Mouse (Mus musculus) brain, embryonic 18.5 days (tissue): Measurements from ENCODE around the gene Zfp943.
"Not testable (repeated sequence)": the region's sequence is repeated elsewhere in the genome, so short reads cannot be mapped to it uniquely, and the experiment has no call there.

Source experiments
- DNase-seq: peaks from one replicate; pipeline ENCODE4 v3.0.0-alpha.2; 2012; ENCODE audit warnings: low read depth, low spot score

Zfp943 gene

GRCm38 (mm10) chr17:21962107-21962907 lies at the start of gene Zfp943, which contains the start of gene Zfp942:
Gene Zfp943, plus strand, starts transcription at chr17:21962552.
Gene Zfp942, minus strand, starts transcription at chr17:21962464.
- DNase-seq = peak; percentile 47

DNA sequence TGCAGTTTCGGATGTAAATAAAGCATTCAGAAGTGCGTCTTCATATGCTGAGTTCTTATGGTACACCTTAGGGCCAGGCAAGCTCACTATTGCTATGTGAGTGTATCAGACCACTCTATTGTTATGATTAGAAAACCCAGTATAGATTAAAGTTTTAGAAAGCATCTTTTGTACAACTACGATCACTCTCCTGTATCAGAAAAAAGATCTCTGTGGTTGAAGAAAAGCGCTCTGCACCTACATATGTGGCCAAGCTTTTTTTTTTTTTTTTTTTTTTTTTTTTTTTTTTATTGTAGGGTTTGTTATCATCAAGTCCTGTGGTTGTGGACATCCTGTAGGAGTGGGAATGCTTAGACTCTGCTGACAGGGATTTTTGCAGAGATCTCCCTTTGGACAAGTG lies 950 bp downstream of the Zfp943 start:
- no peak for DNase-seq

DNA sequence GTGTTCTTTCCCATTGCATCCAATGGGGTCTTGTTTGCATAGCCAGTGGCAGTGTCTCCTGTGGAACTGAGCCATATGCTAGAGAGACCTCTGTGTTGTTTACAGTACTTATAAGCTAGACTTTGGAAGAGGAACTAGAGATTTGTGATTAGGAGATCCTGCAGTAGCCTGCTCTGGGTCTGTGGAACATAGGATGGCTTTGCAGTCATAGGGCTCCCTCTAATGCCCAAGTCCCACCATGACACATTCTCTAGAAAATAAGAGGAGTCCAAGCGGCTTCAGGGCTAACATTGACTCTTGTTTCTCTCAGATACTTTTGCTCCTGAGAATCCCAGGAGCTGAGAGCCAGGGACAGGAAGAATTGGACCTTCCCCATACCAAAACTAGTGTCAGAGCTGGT lies 73.2 kb downstream of the Zfp943 start:
- not testable (repeated sequence) for DNase-seq

DNA sequence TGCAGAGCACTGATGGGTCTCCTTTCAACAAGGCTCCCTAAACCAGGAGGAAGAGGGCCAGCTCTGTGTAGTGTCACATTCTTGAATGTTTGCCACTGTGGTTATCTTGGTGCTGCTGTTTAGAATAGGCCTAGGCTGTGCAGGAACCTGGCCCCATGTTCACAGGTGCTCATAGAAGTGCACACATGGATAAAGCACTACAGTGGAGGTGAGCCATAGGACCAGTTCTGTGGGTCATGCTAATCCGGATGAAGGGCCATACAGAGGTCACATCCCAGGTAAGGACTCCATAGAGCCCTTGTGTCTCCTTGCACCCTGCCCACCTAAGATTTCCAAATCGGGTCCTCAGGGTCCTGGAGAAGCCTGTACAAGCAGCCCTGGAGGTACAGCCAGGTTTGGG lies 87.1 kb downstream of the Zfp943 start:
- no peak for DNase-seq

- DNase-seq = no peak
Measured at GRCm38 (mm10) chr17:22053211-22053610, 90.9 kb downstream of the Zfp943 start.

DNA sequence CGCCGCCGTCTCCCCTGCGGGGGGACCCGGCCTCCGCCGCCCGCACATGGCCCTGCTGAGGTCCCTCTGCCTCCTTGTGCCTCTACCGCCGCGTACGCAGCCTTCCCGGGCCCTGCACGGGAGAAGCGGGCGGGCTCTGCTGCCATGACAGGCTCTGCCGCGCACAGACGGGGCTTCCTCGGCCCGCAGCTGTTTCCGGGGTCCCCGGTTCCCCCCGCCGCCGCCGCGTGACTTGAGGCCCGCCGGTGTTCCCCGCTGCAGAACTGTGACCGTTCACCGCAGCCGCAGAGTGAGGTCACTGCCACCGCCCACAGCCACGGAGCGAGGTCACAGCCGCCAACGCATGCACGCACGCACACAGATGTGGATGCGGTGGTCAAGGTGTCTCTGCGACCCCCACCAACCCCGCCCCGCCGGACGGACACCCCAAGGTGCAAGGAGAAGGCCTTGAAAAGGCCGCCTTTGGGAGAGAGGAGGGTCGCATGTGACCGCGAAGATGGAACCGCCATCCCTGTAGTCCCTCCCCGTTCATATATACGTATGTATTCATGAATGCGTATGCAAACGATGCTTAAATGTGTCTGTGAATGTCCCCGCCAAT lies 118.8 kb downstream of the Zfp943 start:
- peak; percentile 51 for DNase-seq

DNA sequence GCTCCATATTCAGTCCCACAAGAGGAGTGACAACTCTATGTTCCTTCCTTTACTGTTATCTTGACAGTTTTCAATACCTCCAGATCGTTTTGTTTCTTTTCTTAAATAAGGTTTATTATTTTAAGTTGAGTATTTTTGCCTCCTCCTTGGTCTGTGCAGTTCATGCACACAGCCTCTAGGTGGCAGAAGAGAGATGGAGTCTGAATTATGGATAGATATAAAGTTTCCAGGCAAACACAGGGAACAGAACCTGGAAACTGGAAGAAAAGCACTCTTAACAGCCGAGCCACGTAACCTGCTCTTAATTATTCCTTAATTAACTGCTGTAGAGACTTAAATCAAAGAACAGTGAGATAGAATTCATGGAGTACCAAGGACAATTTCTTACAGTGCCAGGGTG lies 120.9 kb downstream of the Zfp943 start:
- not testable (repeated sequence) for DNase-seq

DNA sequence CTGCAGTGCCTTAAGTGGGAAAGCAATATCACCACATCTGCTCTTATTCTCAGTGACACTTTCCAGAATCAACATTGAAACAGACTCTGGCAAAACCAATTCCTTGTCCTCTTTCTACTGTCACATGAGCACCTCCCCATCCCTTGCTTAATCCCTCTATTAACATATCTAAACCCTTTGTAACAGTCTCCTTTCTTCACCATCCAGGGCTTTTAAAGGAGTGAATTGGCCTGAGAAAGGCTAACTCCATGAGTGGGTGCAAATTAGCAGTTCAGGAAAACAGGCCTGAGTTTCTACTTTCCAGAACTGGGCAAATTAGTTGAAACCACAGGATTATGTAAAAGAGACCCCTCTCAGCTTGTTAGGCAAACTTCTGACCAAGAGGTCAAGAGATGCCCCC lies 156.4 kb downstream of the Zfp943 start:
- DNase-seq = no peak
